ENCODE assay signal across 19 mouse cellular contexts in the genomic region with DNA sequence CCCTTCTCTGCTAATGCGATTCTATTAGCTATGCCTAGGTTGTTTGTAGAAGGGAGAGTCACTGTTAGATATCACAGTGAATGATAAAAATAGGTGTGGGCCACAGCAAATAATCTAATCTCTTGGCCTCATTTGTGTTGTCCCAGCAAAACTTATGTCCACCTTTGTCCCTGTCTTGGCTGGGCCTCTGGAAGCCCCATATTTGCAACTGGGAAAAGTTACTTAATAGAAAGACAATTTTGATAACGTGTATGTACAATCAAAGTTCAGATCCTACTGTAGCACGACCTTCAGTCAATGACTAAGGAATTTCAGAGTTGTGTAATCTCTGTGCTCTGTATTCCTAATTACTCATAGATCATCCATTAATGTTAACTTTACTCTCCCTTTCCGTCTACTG. TPM values are rescaled to one million over a fixed set of nuclear protein-coding genes. Genes with fewer than 3 reads are reported as not detected.
"Had no signal": no experiment of that assay in that cellular context is flagged by ENCODE, and none has a peak within 500 bp of the region (broad histone marks: within the 10 kb centered on the region; RNA-seq: fewer than 3 reads in every experiment).

No protein-coding gene starts in this region.

- ATAC-seq: hindbrain, postnatal 0 days; lung, postnatal 0 days; midbrain, embryonic 15.5 days had no signal

- H3K4me2 ChIP-seq: limb, embryonic 12.5 days; liver, embryonic 11.5 days; midbrain, embryonic 11.5 days; midbrain, embryonic 15.5 days; neural tube, embryonic 13.5 days had no signal

- H3K9ac ChIP-seq: limb, embryonic 12.5 days; midbrain, embryonic 15.5 days; neural tube, embryonic 13.5 days had no signal

- H3K9me3 ChIP-seq: limb, embryonic 12.5 days; midbrain, embryonic 15.5 days; neural tube, embryonic 13.5 days had no signal

- H3K27ac ChIP-seq: hindbrain, postnatal 0 days; limb, embryonic 12.5 days; midbrain, embryonic 15.5 days; neural tube, embryonic 13.5 days had no signal

- H3K4me1 ChIP-seq: limb, embryonic 12.5 days; midbrain, embryonic 15.5 days; neural tube, embryonic 13.5 days had no signal

- H3K4me3 ChIP-seq: limb, embryonic 12.5 days; megakaryocyte, embryonic 14.5 days; midbrain, embryonic 15.5 days; neural tube, embryonic 13.5 days had no signal

- H3K36me3 ChIP-seq: limb, embryonic 12.5 days; midbrain, embryonic 15.5 days; neural tube, embryonic 13.5 days had no signal

- H3K27me3 ChIP-seq: limb, embryonic 12.5 days; midbrain, embryonic 15.5 days; neural tube, embryonic 13.5 days had no signal

- DNase-seq: kidney, postnatal 10 days; lung, adult 2 months; lung, postnatal 4 days; retina, postnatal 1 day; right cerebral cortex, postnatal 4 days; spleen, adult 18-20 months; thymus, adult 18-20 months; thymus, postnatal 14 days had no signal

RNA-seq across cellular contexts. Expression of a gene that starts 13.4 kb away (rescaled TPM):
- total RNA-seq: hindbrain, postnatal 0 days; layer of hippocampus, postnatal 25 days; left cerebral cortex, postnatal 25 days had no signal
- polyA plus RNA-seq: hindbrain, postnatal 0 days; limb, embryonic 12.5 days; liver, embryonic 11.5 days; midbrain, embryonic 11.5 days; midbrain, embryonic 15.5 days; neural tube, embryonic 13.5 days had no signal

RNA-seq across cellular contexts. Expression of a gene that starts 39.9 kb away (rescaled TPM):
- total RNA-seq: hindbrain, postnatal 0 days; layer of hippocampus, postnatal 25 days; left cerebral cortex, adult 8-10 months; left cerebral cortex, postnatal 25 days had no signal
- polyA plus RNA-seq: hindbrain, postnatal 0 days; limb, embryonic 12.5 days; liver, embryonic 11.5 days; midbrain, embryonic 11.5 days; midbrain, embryonic 15.5 days; neural tube, embryonic 13.5 days had no signal
